Mouse (Mus musculus) midbrain, postnatal 0 days (tissue): Measurements from ENCODE around the gene Tdrd12. TPM values are rescaled to one million over a fixed set of nuclear protein-coding genes. Genes with fewer than 3 reads are reported as not detected.

Experiments used
- ATAC-seq: fragments of 200-750 bp; cut with Nextera tagmentation; 2 replicates; pipeline ENCODE4 v1.8.0; 2017; ENCODE audit warnings: moderate number of reproducible peaks, mild to moderate bottlenecking, moderate TSS enrichment, moderate library complexity; ENCODE audit not compliant: low FRiP score
- DNase-seq: peaks from one replicate; pipeline ENCODE4 v3.0.0-alpha.2; 2015; ENCODE audit warnings: low spot score
- H3K27ac ChIP-seq: fragments of 300-500 bp; sonication (generic); 2 replicates; pipeline ENCODE4 v1.5.1; 2014; ENCODE audit warnings: low read depth, mild to moderate bottlenecking, low read length, mixed read lengths
- H3K27me3 ChIP-seq: fragments of 300-500 bp; sonication (generic); 2 replicates; pipeline ENCODE4 v1.6.1; 2014; ENCODE audit warnings: low read length, control low read depth, mixed read lengths; ENCODE audit not compliant: insufficient read depth
- H3K36me3 ChIP-seq: fragments of 300-500 bp; sonication (generic); 2 replicates; pipeline ENCODE4 v1.6.1; 2014; ENCODE audit warnings: low read length, control low read depth, mixed read lengths; ENCODE audit not compliant: insufficient read depth
- H3K4me1 ChIP-seq: fragments of 300-500 bp; sonication (generic); 2 replicates; pipeline ENCODE4 v1.6.1; 2014; ENCODE audit warnings: mild to moderate bottlenecking, control low read depth, antibody characterized with exemption, low read length, mixed read lengths; ENCODE audit not compliant: insufficient read depth
- H3K4me2 ChIP-seq: fragments of 300-500 bp; sonication (generic); 2 replicates; pipeline ENCODE4 v1.6.1; 2014; ENCODE audit warnings: low read depth, mild to moderate bottlenecking, low read length, mixed read lengths; ENCODE audit not compliant: poor library complexity, severe bottlenecking
- H3K4me3 ChIP-seq: fragments of 300-500 bp; sonication (generic); 2 replicates; pipeline ENCODE4 v1.5.1; 2014; ENCODE audit warnings: low read depth, mild to moderate bottlenecking, low read length, moderate library complexity
- H3K9ac ChIP-seq: fragments of 300-500 bp; sonication (generic); replicated peaks from 2 replicates; pipeline ENCODE4 v1.6.1; 2014; ENCODE audit warnings: mild to moderate bottlenecking, low read length, moderate library complexity, mixed read lengths; ENCODE audit not compliant: poor library complexity, severe bottlenecking
- H3K9me3 ChIP-seq: fragments of 300-500 bp; sonication (generic); 2 replicates; pipeline ENCODE4 v1.6.1; 2016; ENCODE audit warnings: low read length, control low read depth
- CTCF ChIP-seq: IDR thresholded peaks from 2 replicates; pipeline ENCODE4 v1.5.1; 2016; ENCODE audit warnings: antibody characterized with exemption, mild to moderate bottlenecking
- WGBS: fragments of 180-500 bp; shearing (Covaris S2); extraction: QIAGEN DNeasy Blood & Tissue Kit; methylation state at CpG from one replicate; pipeline ENCODE4 v1.1.7; 2014; 5-methylcytosine and 5-hydroxymethylcytosine counted together
- polyA plus RNA-seq: library from polyadenylated mRNA; unstranded; fragments of >200 nt; fragmentation: Nextera tagmentation; extraction: Ambion mirVana; gene quantifications from 2 replicates; pipeline ENCODE4 v1.2.1, GENCODE M21; 2015
- total RNA-seq: library from RNA; depleted of rRNA; stranded (reverse); fragments of >200 nt; gene quantifications from 2 replicates; pipeline ENCODE4 v1.2.3, GENCODE M21; 2014

The Tdrd12 gene
- total and polyA plus RNA-seq, 2 experiments from 2014 or later, result 0.38 to 0.58 TPM

DNA sequence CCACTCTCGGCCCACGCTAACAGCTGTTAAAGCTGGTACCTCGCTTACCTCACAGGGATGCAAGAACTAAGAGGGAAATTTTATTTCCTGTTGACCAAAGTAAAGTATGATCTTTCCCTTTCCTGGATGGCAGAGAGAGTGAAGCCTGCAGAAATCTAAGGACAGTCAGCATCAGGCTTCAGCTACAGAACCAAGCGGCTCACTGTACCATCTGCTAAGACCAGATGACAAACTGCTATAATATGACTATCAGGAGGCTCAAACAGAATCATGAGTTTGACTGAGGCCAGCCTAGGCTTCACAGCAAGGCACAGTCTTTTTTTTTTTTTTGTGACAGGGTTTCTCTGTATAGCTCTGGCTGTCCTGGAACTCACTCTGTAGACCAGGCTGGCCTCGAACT is 72.5 kb downstream of the Tdrd12 start:
- Histone ChIP-seq H3K36me3 (peaks cover 9% of the 10 kb centered on the region; the same call in 1 of the 2 replicates), H3K9ac (no peak overlapping the region), H3K27me3 (no peaks in the 10 kb centered on the region), H3K4me1 (no peaks in the 10 kb centered on the region), H3K9me3 (no peaks in the 10 kb centered on the region), H3K27ac (no peak overlapping the region), H3K4me2 (no peak overlapping the region), H3K4me3 (no peak overlapping the region)
- 97% methylated on average over 5 of the region's 5 CpGs for WGBS
- DNase-seq (no peak), ATAC-seq (no peak)
- no peak for TF ChIP-seq CTCF

DNA sequence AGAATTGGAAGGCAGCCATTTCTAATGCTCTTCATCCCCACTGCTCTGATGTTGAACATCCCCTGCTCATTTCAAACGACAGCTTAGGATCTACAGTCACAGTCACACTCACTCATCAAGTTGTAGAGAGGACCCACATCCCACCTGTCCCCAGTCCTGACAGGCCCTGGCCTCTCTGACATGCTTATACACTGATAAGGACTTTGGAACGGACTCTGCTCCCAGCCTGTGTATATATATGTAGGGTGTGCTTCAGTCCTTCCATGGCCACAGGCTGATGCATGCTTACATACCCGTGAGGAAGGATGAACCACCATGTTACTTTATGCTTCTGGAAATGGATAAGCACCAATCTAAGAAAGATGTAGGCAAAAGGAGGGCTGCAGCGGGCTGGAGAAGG is 76.6 kb downstream of the Tdrd12 start:
- no peak overlapping the region for H3K27ac ChIP-seq
- ATAC-seq (no peak), DNase-seq (no peak)
- no peak overlapping the region for H3K4me3 ChIP-seq
- H3K9ac ChIP-seq, result no peak overlapping the region
- H3K4me2 ChIP-seq, result no peak overlapping the region
- 88% methylated on average over 4 of the region's 4 CpGs for WGBS
- TF ChIP-seq CTCF, result no peak
- no peaks in the 10 kb centered on the region for H3K9me3 ChIP-seq
- no peaks in the 10 kb centered on the region for H3K27me3 ChIP-seq
- H3K36me3 ChIP-seq, result peaks cover 4% of the 10 kb centered on the region; the same call in 1 of the 2 replicates
- no peaks in the 10 kb centered on the region for H3K4me1 ChIP-seq

DNA sequence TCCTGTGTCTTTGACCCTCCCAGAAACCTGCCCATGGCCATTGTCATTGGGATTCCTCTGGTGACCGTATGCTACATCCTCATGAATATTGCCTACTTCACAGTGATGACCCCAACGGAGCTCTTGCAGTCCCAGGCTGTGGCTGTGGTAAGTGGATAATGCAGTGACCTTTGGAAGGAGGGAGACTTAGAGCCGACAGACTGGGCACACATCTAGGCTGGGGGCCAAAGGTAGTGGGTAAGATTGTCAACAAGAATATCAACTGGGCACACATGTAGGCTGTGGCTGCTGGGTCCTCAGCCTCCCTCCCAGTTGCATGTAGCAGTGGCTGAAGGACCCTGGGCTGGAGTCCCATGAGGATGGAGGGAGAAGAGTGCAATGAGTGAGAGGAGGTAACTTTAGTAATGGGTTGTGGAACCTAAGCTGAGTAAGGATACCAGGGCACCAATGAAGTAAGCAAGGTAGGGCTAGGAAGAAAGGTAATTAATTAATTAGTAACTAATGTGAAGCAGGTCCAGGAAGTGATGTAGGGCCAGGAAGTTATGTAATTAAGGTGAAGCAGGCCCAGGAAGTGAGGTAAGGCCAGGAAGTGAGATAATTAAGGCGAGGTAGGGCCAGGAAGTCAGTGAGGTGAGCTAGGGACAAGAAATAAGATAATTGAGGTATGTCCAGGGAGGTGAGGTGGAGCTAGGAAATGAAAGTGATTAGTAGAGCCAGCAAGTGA is 81.3 kb downstream of the Tdrd12 start:
- DNase-seq (no peak), ATAC-seq (no peak)
- Histone ChIP-seq H3K27me3 (no peaks in the 10 kb centered on the region), H3K36me3 (no peaks in the 10 kb centered on the region), H3K4me3 (no peak overlapping the region), H3K4me2 (no peak overlapping the region), H3K4me1 (no peaks in the 10 kb centered on the region), H3K9ac (no peak overlapping the region), H3K9me3 (no peaks in the 10 kb centered on the region), H3K27ac (no peak overlapping the region)
- 73% methylated on average over 4 of the region's 4 CpGs for WGBS
- no peak for TF ChIP-seq CTCF

DNA sequence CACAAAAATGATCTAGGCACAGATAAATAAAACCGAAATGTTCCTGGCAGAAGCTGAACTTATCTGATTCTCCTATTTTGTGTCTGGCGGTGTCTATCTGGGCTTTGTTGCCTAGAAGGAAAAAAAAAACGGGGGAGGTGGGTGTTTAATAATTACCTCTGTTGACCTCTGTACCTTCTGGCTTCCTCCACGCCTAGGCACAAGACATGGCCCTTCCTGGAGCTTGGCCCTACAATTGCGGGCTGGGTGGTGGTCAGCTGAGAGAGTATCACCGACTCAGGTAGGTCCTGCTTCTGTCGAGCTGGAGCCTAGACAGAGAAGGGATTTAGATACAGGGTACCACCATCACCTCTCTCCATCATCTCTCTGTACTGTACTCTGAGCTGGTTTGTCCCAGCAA is 88.7 kb downstream of the Tdrd12 start:
- Histone ChIP-seq H3K27me3 (no peaks in the 10 kb centered on the region), H3K36me3 (no peaks in the 10 kb centered on the region), H3K9me3 (0 out of 2 replicates have a peak, but pooled peaks cover under 1% of the 10 kb centered on the region), H3K4me3 (no peak overlapping the region), H3K9ac (no peak overlapping the region), H3K27ac (no peak overlapping the region), H3K4me2 (no peak overlapping the region), H3K4me1 (no peaks in the 10 kb centered on the region)
- no peak for TF ChIP-seq CTCF
- WGBS, result 89% methylated on average over 7 of the region's 7 CpGs
- DNase-seq (no peak), ATAC-seq (no peak)

DNA sequence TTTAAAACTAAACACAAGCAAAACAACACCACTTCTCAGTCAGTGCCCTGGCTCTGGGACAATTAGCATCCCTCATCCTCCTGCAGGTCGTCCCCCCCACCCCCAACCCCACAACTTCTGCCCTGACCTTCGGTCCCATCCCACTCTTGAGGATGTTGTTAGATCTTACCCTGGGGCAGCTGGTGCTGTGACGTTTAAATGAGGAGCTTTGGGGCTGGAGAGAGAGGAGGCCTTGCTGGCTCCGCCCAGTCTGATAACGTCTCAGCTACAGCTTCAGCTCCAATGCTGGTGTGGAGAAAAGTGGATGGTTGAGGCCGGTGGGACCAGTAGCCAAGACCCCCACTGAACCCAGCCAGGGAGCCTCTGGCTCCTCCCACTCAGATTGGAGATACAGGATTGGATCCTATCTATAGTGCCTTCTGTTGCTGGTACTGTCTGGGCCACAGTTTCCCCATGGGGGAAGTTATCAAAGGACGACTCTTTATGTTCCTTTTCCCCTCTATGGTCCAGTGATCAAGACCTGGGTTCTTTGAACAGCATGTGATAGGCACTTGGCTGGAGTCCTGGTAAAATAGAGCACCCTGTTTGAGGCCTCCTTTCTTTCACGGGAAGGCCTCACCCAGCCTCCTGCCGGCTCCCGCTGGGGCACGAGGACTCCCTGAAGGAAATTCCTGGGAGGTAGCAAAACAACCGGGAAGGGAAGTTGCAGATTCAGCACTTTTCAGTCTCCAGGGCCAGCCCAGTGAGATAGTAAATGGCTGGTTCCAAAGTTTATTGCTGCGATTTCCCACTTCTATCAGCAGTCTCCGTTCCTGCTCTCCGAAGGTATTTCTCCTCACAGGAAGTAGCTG is 89.3 kb downstream of the Tdrd12 start, which contains the start of gene Slc7a9:
Gene Slc7a9 (plus strand): TSS at position 801 of the 851 bp plus-strand sequence.
- no peaks in the 10 kb centered on the region for H3K27me3 ChIP-seq
- H3K4me3 ChIP-seq, result no peak within 1 kb of the TSS
- H3K4me1 ChIP-seq, result no peaks in the 10 kb centered on the region
- DNase-seq (no peak), ATAC-seq (no peak)
- no peak within 1 kb of the TSS for H3K27ac ChIP-seq
- 0 out of 2 replicates have a peak, but pooled peaks cover 4% of the 10 kb centered on the region for H3K9me3 ChIP-seq
- no peaks in the 10 kb centered on the region for H3K36me3 ChIP-seq
- WGBS, result 29% methylated on average over 15 of the region's 15 CpGs
- no peak within 1 kb of the TSS for H3K9ac ChIP-seq
- no peak for TF ChIP-seq CTCF
- no peak within 1 kb of the TSS for H3K4me2 ChIP-seq

DNA sequence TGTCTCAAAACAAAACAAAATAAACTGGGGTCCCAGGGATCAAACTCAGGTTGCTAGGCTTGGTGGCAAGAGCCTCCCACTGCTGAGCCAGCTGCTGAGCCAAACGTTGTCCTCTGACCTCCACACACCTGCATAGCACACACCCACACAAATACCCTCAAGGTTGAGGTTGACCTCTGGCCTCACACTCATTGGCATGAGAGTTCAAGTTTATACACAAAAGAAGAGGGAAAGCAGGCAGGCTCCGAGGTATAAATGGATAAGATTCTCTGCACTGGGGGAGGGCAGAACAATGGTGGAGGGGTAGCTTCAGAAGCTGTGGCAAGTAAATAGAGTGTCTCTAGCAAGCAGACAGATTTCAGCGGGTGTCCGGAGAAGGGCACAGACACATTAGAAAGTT is 90.0 kb downstream of the Tdrd12 start:
- no peak for TF ChIP-seq CTCF
- no peaks in the 10 kb centered on the region for H3K4me1 ChIP-seq
- 40% methylated on average over 4 of the region's 4 CpGs for WGBS
- H3K27me3 ChIP-seq, result no peaks in the 10 kb centered on the region
- H3K4me3 ChIP-seq, result no peak overlapping the region
- H3K36me3 ChIP-seq, result no peaks in the 10 kb centered on the region
- no peak overlapping the region for H3K4me2 ChIP-seq
- 0 out of 2 replicates have a peak, but pooled peaks cover 4% of the 10 kb centered on the region for H3K9me3 ChIP-seq
- ATAC-seq (no peak), DNase-seq (no peak)
- H3K27ac ChIP-seq, result no peak overlapping the region
- H3K9ac ChIP-seq, result no peak overlapping the region
